Mouse (Mus musculus) midbrain, postnatal 0 days (tissue): ENCODE data around the gene Map4k4. TPM values are rescaled to one million over a fixed set of nuclear protein-coding genes. Genes with fewer than 3 reads are reported as not detected.

ENCODE experiments used
- ATAC-seq: fragments of 200-750 bp; cut with Nextera tagmentation; 2 replicates; pipeline ENCODE4 v1.8.0; 2017; ENCODE audit warnings: moderate number of reproducible peaks, mild to moderate bottlenecking, moderate TSS enrichment, moderate library complexity; ENCODE audit not compliant: low FRiP score
- DNase-seq: peaks from one replicate; pipeline ENCODE4 v3.0.0-alpha.2; 2015; ENCODE audit warnings: low spot score
- H3K27ac ChIP-seq: fragments of 300-500 bp; sonication (generic); 2 replicates; pipeline ENCODE4 v1.5.1; 2014; ENCODE audit warnings: low read depth, mild to moderate bottlenecking, low read length, mixed read lengths
- H3K27me3 ChIP-seq: fragments of 300-500 bp; sonication (generic); 2 replicates; pipeline ENCODE4 v1.6.1; 2014; ENCODE audit warnings: low read length, control low read depth, mixed read lengths; ENCODE audit not compliant: insufficient read depth
- H3K36me3 ChIP-seq: fragments of 300-500 bp; sonication (generic); 2 replicates; pipeline ENCODE4 v1.6.1; 2014; ENCODE audit warnings: low read length, control low read depth, mixed read lengths; ENCODE audit not compliant: insufficient read depth
- H3K4me1 ChIP-seq: fragments of 300-500 bp; sonication (generic); 2 replicates; pipeline ENCODE4 v1.6.1; 2014; ENCODE audit warnings: mild to moderate bottlenecking, control low read depth, antibody characterized with exemption, low read length, mixed read lengths; ENCODE audit not compliant: insufficient read depth
- H3K4me2 ChIP-seq: fragments of 300-500 bp; sonication (generic); 2 replicates; pipeline ENCODE4 v1.6.1; 2014; ENCODE audit warnings: low read depth, mild to moderate bottlenecking, low read length, mixed read lengths; ENCODE audit not compliant: poor library complexity, severe bottlenecking
- H3K4me3 ChIP-seq: fragments of 300-500 bp; sonication (generic); 2 replicates; pipeline ENCODE4 v1.5.1; 2014; ENCODE audit warnings: low read depth, mild to moderate bottlenecking, low read length, moderate library complexity
- H3K9ac ChIP-seq: fragments of 300-500 bp; sonication (generic); replicated peaks from 2 replicates; pipeline ENCODE4 v1.6.1; 2014; ENCODE audit warnings: mild to moderate bottlenecking, low read length, moderate library complexity, mixed read lengths; ENCODE audit not compliant: poor library complexity, severe bottlenecking
- H3K9me3 ChIP-seq: fragments of 300-500 bp; sonication (generic); 2 replicates; pipeline ENCODE4 v1.6.1; 2016; ENCODE audit warnings: low read length, control low read depth
- CTCF ChIP-seq: IDR thresholded peaks from 2 replicates; pipeline ENCODE4 v1.5.1; 2016; ENCODE audit warnings: antibody characterized with exemption, mild to moderate bottlenecking
- WGBS: fragments of 180-500 bp; shearing (Covaris S2); extraction: QIAGEN DNeasy Blood & Tissue Kit; methylation state at CpG from one replicate; pipeline ENCODE4 v1.1.7; 2014; 5-methylcytosine and 5-hydroxymethylcytosine counted together
- polyA plus RNA-seq: library from polyadenylated mRNA; unstranded; fragments of >200 nt; fragmentation: Nextera tagmentation; extraction: Ambion mirVana; gene quantifications from 2 replicates; pipeline ENCODE4 v1.2.1, GENCODE M21; 2015
- total RNA-seq: library from RNA; depleted of rRNA; stranded (reverse); fragments of >200 nt; gene quantifications from 2 replicates; pipeline ENCODE4 v1.2.3, GENCODE M21; 2014

Map4k4 gene
- total and polyA plus RNA-seq, 2 experiments from 2014 or later: 30.6 to 185 TPM

GRCm38 (mm10) chr1:40045686-40046085 lies 145.0 kb downstream of the Map4k4 start:
- H3K9me3 ChIP-seq: no peaks in the 10 kb centered on the region
- H3K4me3 ChIP-seq: no peak overlapping the region
- H3K9ac ChIP-seq: no peak overlapping the region
- no peaks in the 10 kb centered on the region for H3K4me1 ChIP-seq
- 87% methylated on average over 6 of the region's 6 CpGs for WGBS
- no peak for DNase-seq
- H3K36me3 ChIP-seq: no peaks in the 10 kb centered on the region
- no peak for TF ChIP-seq CTCF
- H3K27ac ChIP-seq: no peak overlapping the region
- H3K27me3 ChIP-seq: no peaks in the 10 kb centered on the region; the same call in 1 of the 2 replicates
- no peak overlapping the region for H3K4me2 ChIP-seq
- no peak for ATAC-seq

DNA sequence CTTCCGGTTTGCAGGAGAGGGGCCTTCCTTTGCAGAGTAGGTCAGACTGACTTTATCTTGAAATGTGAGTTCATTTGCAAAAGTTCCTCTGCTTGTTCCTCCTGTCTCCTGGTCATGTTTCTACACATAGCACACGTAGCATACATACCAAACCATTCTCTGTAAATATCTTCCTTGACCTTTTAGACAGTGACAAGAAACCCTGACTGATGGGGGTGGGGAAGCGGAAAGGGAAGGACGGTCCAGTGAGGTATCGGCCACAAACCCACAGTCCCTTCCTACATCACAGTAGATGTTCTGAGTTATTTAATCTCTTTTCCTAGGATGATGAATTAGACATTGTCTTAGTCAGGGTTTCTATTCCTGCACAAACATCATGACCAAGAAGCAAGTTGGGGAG lies 145.9 kb downstream of the Map4k4 start:
- no peak for TF ChIP-seq CTCF
- H3K27me3 ChIP-seq: no peaks in the 10 kb centered on the region; the same call in 1 of the 2 replicates
- no peaks in the 10 kb centered on the region for H3K36me3 ChIP-seq
- no peaks in the 10 kb centered on the region for H3K4me1 ChIP-seq
- H3K4me3 ChIP-seq: no peak overlapping the region
- no peak for DNase-seq
- no peaks in the 10 kb centered on the region for H3K9me3 ChIP-seq
- no peak overlapping the region for H3K27ac ChIP-seq
- ATAC-seq: no peak
- 90% methylated on average over 5 of the region's 5 CpGs for WGBS
- H3K4me2 ChIP-seq: no peak overlapping the region
- no peak overlapping the region for H3K9ac ChIP-seq

GRCm38 (mm10) chr1:40051157-40051556 lies 150.4 kb downstream of the Map4k4 start:
- no peak for ATAC-seq

GRCm38 (mm10) chr1:40052156-40052555 lies 151.4 kb downstream of the Map4k4 start:
- H3K9me3 ChIP-seq: no peaks in the 10 kb centered on the region
- no peak overlapping the region for H3K4me3 ChIP-seq
- no peak overlapping the region for H3K9ac ChIP-seq
- no peak overlapping the region for H3K4me2 ChIP-seq
- H3K4me1 ChIP-seq: no peaks in the 10 kb centered on the region
- DNase-seq (no peak), ATAC-seq (no peak)
- WGBS: 74% methylated on average over 8 of the region's 8 CpGs
- no peak overlapping the region for H3K27ac ChIP-seq
- no peaks in the 10 kb centered on the region for H3K27me3 ChIP-seq
- no peaks in the 10 kb centered on the region for H3K36me3 ChIP-seq
- TF ChIP-seq CTCF: no peak

More at GRCm38 (mm10) chr1:40051157-40051556, 150.4 kb downstream of the Map4k4 start:
- no peaks in the 10 kb centered on the region for H3K36me3 ChIP-seq
- TF ChIP-seq CTCF: no peak
- H3K9me3 ChIP-seq: no peaks in the 10 kb centered on the region
- 94% methylated on average over 6 of the region's 6 CpGs for WGBS
- H3K27ac ChIP-seq: no peak overlapping the region
- H3K9ac ChIP-seq: no peak overlapping the region
- DNase-seq: no peak
- H3K4me2 ChIP-seq: no peak overlapping the region
- no peaks in the 10 kb centered on the region for H3K4me1 ChIP-seq
- no peaks in the 10 kb centered on the region for H3K27me3 ChIP-seq
- H3K4me3 ChIP-seq: no peak overlapping the region

DNA sequence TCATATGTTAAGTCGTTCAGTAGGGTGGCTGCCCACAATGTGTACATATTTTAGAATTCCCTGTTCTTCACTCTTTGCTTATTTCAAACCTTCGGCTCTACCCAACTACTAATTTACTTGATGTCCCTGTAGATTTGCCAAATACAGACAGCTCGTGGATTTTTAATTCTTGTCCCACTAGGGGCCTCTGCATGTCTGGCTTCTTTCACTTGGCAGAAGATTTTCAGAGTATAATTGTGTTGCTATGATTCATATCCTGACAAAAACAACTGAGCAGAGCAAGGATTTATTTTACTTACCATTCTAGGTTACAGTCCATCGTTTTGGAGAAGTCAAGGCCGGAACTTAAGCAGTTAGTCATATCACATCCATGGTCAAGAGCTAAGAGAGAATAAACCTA lies 152.4 kb downstream of the Map4k4 start:
- TF ChIP-seq CTCF: no peak
- no peak overlapping the region for H3K4me2 ChIP-seq
- DNase-seq (no peak), ATAC-seq (no peak)
- H3K36me3 ChIP-seq: no peaks in the 10 kb centered on the region
- H3K9ac ChIP-seq: no peak overlapping the region
- 84% methylated on average over 5 of the region's 5 CpGs for WGBS
- no peak overlapping the region for H3K27ac ChIP-seq
- no peaks in the 10 kb centered on the region for H3K4me1 ChIP-seq
- no peaks in the 10 kb centered on the region for H3K9me3 ChIP-seq
- H3K27me3 ChIP-seq: no peaks in the 10 kb centered on the region
- H3K4me3 ChIP-seq: no peak overlapping the region

DNA sequence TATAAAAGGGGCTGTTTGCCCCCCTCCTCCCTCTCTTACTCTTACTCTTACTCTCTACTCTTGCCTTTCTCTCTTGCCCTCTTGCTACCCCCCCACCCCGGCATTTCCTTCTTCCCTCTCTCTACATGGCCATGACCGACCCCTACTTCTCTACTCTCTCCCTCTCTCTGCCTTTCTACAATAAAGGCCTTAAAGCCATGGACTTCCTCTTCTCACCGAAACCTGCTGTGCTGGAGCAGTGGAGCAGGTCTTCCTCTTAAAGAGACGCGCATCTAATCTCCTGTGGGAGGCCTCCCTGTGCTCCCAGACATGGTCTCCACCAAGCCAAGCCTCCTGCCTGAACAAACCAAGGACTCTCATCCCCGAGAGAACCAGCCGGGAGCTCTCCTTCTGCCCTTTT lies 154.3 kb downstream of the Map4k4 start:
- no peak overlapping the region for H3K4me3 ChIP-seq
- H3K4me2 ChIP-seq: no peak overlapping the region
- WGBS: 72% methylated on average over 7 of the region's 7 CpGs
- H3K4me1 ChIP-seq: no peaks in the 10 kb centered on the region
- H3K9ac ChIP-seq: no peak overlapping the region
- H3K27me3 ChIP-seq: no peaks in the 10 kb centered on the region
- DNase-seq: no peak
- H3K9me3 ChIP-seq: no peaks in the 10 kb centered on the region
- TF ChIP-seq CTCF: no peak
- H3K27ac ChIP-seq: no peak overlapping the region
- no peak for ATAC-seq
- no peaks in the 10 kb centered on the region for H3K36me3 ChIP-seq
